Mouse (Mus musculus): ENCODE data around the gene Rbfox2. TPM values are rescaled to one million over a fixed set of nuclear protein-coding genes. Genes with fewer than 3 reads are reported as not detected.

Rbfox2 gene
- total RNA-seq, 2 experiments from 2014 or later = 48.2 to 78.6 TPM

DNA sequence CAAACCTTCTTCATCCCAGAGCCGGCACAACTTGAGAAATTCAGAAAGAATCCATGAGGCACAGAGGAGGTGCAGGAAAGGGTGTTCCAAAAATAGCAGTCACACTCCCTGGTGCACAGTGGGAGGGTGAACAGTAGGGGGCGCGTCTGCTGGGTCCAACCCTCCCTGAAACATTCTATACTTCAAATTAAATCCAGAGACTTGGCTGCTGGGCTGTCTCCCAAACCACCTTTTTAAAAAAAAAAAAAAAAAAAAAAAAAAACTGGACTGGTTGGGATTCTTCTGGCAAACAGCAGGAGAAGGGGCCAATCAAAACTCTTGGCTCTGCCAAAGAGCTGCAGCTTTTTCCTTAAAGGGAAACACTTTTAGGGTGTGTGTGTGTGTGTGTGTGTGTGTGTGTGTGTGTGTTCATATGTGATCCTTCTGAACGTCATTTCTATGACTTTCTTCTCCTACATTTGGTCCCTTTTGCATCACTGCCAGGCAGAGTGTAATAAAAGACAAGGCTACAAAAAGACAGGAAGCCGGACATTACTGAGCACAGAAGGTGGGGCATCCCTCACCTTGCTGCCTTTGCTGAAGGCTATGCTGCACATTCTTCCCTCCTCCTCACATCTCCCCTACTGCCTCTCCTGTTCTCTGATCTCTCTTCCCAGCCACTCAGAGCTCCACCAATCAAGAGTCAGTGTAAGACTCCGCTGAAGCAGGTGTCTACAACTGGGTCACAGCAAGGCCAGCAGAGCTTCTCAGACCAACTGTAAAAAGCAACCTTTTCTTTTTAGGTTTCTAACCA is 49.2 kb downstream of the Rbfox2 start:
- peak; percentile 79 for DNase-seq
- intact Hi-C loops (cut with DNase I) = loop anchor here (5.0 kb wide), 1 partner anchor 80 kb away; no protein-coding TSS in a partner anchor
- H3K4me3 ChIP-seq = no peak overlapping the region
- peak overlapping the region; percentile 74 for H3K27ac ChIP-seq
- peak; percentile 81 for TF ChIP-seq CTCF (IDR thresholded peaks at IDR 0.05)

DNA sequence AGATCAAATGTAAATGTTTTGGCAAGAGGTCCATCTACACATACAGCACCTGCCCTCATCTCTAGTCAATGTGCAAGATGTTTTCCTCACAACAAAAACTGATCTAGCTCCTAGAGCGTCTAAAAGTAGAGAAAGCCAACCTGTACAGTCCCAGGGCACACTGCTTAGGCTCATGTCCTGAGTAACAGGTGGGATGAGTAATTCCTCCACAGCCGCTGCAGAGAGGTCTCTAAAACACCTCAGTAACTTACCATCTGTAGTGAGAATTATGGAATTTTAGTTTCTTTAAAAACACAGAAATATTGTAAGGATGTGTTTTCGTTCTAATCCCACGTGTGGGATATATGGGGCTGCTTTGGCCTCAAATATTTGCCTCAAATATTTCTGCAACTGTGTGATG is 50.0 kb downstream of the Rbfox2 start:
- Histone ChIP-seq H3K4me3 (no peak overlapping the region), H3K27ac (peak overlapping the region; percentile 74; the same call in 1 of the 2 replicates)
- no peak for DNase-seq
- TF ChIP-seq CTCF (IDR thresholded peaks at IDR 0.05) = no peak
- intact Hi-C loops (cut with DNase I) = loop anchor here (5.0 kb wide), 1 partner anchor 81 kb away; no protein-coding TSS in a partner anchor

DNA sequence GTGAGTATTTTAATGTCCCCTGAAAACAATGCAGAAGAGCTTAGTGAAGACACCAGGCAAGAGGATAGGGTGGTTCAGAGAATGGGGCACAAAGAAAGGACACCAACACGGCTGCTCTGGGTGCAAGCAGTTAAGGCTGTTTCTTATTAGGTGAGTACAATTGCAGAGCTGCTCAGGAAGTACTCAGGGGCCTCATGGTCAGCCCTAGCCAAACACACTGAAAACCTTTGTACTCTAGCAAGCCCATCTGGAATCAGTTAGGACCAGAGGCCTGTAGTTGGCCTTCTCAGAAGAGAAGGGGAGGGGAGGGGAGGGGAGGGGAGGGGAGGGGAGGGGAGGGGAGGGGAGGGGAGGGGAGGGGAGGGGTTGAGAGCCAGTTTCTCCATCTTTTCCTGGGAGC is 52.2 kb downstream of the Rbfox2 start:
- no peak for TF ChIP-seq CTCF (IDR thresholded peaks at IDR 0.05)
- Histone ChIP-seq H3K27ac (peak overlapping the region; percentile 75), H3K4me3 (no peak overlapping the region)
- DNase-seq = peak; percentile 21
- intact Hi-C loops (cut with DNase I) = loop anchor here (5.0 kb wide), 1 partner anchor 83 kb away; no protein-coding TSS in a partner anchor

DNA sequence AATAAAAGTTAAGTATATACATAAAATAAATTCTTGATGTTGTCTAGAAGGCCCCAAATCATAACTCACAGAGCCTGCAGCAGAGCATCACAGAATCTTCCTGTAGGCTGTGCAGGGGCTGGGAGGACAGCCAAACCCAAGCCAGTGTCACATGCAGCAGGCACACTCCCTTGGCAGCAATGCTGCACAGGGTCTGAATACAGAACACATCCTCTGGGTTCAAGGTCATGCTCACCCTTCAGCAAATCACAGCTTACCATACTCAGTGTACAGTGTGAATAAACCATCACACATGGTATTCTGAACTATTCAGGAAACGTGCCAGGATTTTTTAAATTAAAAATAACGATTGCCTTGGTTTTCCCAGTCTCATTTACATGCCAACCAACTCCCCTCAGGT is 52.7 kb downstream of the Rbfox2 start:
- Histone ChIP-seq H3K27ac (peak overlapping the region; percentile 75), H3K4me3 (no peak overlapping the region)
- no peak for TF ChIP-seq CTCF (IDR thresholded peaks at IDR 0.05)
- intact Hi-C loops (cut with DNase I) = no loop called here
- peak; percentile 69 for DNase-seq

DNA sequence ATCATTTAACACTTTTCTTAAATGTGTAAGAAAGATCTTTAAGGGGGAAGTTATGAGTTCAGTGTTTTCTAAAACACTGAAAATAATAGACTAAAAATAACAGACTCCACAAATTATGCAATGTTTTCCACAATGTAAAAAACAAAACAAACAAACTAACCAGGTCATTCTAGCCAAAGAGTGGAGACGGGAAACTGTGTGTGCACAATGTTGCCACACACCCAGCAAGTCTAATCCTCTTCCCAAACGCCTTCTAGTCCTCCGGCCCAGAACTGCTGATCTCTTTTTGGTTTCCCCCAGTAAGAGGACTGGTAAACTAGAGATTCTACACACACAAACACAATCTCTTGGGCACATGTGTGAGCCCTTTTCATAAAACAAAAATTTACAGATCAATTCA is 55.1 kb downstream of the Rbfox2 start:
- intact Hi-C loops (cut with DNase I) = no loop called here
- Histone ChIP-seq H3K27ac (peak overlapping the region; percentile 57; the same call in 1 of the 2 replicates), H3K4me3 (no peak overlapping the region)
- DNase-seq = no peak
- TF ChIP-seq CTCF (IDR thresholded peaks at IDR 0.05) = no peak

DNA sequence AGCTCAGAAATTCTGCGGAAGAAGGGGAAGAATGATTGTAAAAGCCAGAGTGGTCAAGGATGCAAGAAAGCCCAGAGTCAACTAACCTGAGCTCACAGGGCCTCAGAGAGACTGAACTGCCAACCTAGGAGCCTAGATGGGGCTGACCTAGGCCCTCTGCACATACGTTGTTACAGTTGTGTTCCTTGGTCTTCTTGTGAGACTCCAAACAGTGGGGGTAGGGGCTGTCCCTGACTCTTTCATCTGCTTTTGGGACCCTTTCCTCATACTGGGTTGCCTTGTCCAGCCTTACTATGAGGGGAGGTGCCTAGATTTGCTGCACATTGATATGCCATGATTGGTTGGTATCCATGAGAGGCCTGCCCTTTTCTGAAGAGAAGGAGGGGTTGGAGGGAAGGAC is 56.0 kb downstream of the Rbfox2 start:
- DNase-seq = no peak
- H3K4me3 ChIP-seq = no peak overlapping the region
- no peak for TF ChIP-seq CTCF (IDR thresholded peaks at IDR 0.05)
- intact Hi-C loops (cut with DNase I) = no loop called here
- peak overlapping the region; percentile 9; the same call in 1 of the 2 replicates for H3K27ac ChIP-seq

DNA sequence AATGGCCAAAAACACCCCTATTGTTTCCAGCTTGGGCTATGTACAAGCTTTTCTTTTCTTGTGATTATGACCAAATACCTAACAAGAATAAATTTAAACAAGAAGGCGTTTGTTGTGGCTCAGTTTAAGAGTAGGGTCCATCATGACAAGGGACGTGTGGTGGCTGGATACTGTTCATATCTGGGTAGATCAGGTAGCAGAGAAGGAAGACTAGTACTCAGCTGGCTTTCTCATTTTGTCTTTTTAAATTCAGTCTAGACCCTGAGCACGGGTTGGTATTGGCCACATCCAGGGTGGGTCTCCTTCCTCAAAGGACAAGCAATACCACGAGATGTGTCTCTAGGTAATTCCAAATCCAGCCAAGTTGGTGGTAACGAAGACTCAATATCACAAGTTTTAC is 57.4 kb downstream of the Rbfox2 start:
- DNase-seq = no peak
- intact Hi-C loops (cut with DNase I) = no loop called here
- Histone ChIP-seq H3K27ac (peak overlapping the region; percentile 56; the same call in 1 of the 2 replicates), H3K4me3 (no peak overlapping the region)
- no peak for TF ChIP-seq CTCF (IDR thresholded peaks at IDR 0.05)

DNA sequence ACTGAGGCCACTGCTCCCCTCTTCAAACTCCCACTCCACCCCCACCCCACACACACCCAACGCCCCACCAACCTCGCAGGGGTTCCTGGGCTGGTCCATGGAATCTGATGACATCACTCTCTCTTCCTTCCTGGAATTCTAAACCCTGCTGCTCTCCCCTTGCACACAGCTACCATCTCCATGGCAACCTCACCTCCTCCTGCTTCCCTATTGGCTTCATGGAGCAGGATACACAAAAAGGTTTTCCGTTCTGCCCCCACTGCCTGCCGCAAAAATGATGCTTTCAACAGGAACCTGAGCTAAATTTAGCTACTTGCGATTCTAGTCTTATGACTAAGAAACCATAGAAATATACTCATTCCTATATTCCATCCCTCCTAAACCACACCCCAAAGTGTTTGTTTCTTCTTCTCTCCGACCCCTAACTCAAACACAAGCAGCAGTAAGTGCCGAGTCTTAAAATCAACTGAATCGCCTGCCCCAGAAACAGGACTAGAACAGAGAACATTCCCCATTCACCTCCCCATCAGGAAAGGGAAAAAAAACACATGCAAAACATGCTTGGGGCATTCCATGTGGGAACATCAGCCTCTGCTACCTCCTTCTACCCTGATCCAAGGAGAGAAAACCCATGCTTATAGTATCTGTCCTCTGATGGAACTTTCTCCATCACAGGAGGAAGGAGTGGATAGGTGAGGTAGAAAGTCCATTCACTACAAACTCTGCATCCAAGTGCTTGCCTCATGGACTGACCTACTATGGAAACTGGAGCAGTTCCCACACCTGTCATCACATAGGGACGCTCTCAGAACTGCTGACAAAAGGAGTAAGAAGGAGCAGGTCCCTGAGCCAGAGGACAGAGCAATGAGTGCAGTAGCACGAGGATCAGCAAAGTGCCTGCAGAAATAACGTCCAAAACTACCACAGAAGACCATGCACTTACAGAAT is 61.1 kb downstream of the Rbfox2 start:
- peak overlapping the region; percentile 48 for H3K4me3 ChIP-seq
- peak overlapping the region; percentile 82 for H3K27ac ChIP-seq
- TF ChIP-seq CTCF (IDR thresholded peaks at IDR 0.05) = no peak
- peak; percentile 44 for DNase-seq
- intact Hi-C loops (cut with DNase I) = no loop called here

DNA sequence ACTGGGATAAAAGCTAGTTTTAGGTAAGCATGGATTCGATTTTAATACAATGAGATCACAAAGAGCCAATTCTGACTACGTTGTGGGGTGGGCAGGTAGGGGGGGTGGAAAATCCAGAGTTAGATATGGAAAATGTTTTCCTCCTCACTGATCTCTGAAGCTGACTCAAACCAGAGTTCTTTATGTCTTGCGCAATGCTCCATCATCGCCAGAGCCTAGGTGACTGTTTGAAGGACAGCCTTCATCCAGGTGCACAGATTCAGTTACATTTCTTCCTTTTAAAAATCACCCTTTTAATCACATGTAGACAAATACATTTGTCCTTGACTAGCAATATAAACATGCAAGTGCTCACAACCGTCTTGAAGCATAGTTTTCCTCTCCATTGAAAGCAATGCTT is 62.2 kb downstream of the Rbfox2 start:
- intact Hi-C loops (cut with DNase I) = no loop called here
- no peak for TF ChIP-seq CTCF (IDR thresholded peaks at IDR 0.05)
- peak overlapping the region; percentile 82 for H3K27ac ChIP-seq
- no peak for DNase-seq
- H3K4me3 ChIP-seq = peak overlapping the region; percentile 32; the same call in 1 of the 2 replicates

DNA sequence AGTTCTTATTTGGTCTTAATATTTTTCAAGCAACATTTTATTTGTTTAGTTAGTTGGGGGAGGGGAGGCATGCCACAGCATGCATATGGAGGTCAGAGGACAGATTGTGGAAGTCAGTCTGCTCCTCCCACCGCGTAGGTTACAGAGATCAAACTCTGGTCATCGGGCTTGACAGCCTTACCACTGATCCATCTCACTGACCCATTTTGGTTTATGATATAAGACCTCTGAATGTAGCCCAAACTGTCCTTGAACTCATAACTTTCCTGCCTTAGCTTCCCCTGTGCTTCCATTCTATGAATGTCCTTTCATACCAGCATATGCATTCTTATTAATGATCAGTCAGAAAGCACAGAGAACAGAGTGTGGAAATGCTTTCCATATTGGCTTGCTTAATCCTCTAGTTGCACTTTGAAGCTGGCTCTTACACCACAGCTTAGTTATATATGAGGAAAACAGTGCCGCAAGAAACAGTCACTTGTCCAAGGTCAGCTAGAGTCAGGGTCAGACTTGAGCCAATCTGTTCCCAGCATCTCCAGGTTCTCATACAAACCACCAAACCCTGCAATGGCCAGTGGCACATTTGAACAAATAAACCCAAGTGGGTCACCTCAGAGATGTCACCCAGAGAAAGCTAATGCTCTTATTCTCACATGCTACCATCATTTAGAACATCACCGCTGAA is 62.8 kb downstream of the Rbfox2 start:
- intact Hi-C loops (cut with DNase I) = no loop called here
- H3K4me3 ChIP-seq = no peak overlapping the region
- no peak for DNase-seq
- peak overlapping the region; percentile 82 for H3K27ac ChIP-seq
- no peak for TF ChIP-seq CTCF (IDR thresholded peaks at IDR 0.05)

DNA sequence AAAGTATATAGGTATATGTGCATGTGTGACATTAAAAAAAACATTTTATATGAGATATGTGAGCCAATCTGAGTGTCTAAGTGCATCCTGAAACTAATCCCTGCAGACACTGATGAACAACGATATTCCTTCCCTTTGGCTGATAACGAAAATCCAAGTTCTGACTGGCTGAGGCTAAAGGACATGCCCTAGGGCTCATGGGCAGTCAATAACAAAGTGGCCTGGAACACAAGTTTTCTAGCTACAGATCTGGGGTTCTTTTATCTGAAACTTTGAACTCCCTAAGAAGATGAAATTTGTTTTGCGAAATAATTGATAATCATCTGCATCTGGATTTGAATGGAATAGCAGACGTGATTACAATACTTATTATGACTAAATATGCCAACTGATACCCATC is 66.2 kb downstream of the Rbfox2 start:
- H3K4me3 ChIP-seq = no peak overlapping the region
- no peak for DNase-seq
- H3K27ac ChIP-seq = no peak overlapping the region
- TF ChIP-seq CTCF (IDR thresholded peaks at IDR 0.05) = no peak
- intact Hi-C loops (cut with DNase I) = no loop called here

DNA sequence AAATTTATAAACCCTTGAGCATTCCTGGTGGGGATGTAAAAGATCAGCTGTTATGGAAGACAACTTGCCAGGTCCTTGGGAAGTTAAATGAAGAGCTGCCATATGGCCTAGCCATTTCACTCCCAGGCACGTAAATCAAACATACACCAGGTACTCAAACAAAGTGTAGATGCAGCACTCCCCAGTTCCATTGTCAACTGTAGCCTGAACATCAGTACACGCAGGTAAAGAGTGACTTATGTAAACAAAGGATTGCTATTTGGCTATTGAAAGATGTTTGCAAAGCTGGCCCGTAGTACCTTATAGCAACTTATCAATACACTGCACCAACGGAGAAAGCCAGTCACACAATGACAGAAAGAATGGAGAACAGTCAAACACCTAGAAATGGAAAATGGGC is 67.2 kb downstream of the Rbfox2 start:
- no peak for DNase-seq
- no peak overlapping the region for H3K4me3 ChIP-seq
- no peak for TF ChIP-seq CTCF (IDR thresholded peaks at IDR 0.05)
- intact Hi-C loops (cut with DNase I) = no loop called here
- no peak overlapping the region for H3K27ac ChIP-seq

All from gastrocnemius, adult 2 months (tissue).